Mouse (Mus musculus) MEL (cell line): ENCODE measurements around the gene March4. TPM values are rescaled to one million over a fixed set of nuclear protein-coding genes. Genes with fewer than 3 reads are reported as not detected.

Experiments
- DNase-seq: peaks from one replicate; pipeline ENCODE4 v3.0.0; 2011; ENCODE audit warnings: low read depth, low spot score
- H3K27ac ChIP-seq: 2 replicates; pipeline ENCODE4 v1.5.1; 2012; ENCODE audit warnings: low read depth, mild to moderate bottlenecking, control low read depth, low read length, moderate library complexity; ENCODE audit not compliant: control insufficient read depth
- H3K27me3 ChIP-seq, 2 experiments: fragments of 150-350 bp in 1 of 2; sonication (generic) in 1 of 2; 2 replicates each; pipeline ENCODE4 v1.6.1; 2012; ENCODE audit warnings: low read length in 2 of 2, mild to moderate bottlenecking in 2 of 2, improper control_type of control experiment in 1 of 2, moderate library complexity in 1 of 2; ENCODE audit not compliant: insufficient read depth in 2 of 2, control insufficient read depth in 1 of 2
- H3K36me3 ChIP-seq, 2 experiments: 2 replicates each; pipeline ENCODE4 v1.6.1; 2012 to 2014; ENCODE audit warnings: low read length in 2 of 2, improper control_type of control experiment in 1 of 2, inconsistent platforms in 1 of 2, mild to moderate bottlenecking in 1 of 2; ENCODE audit not compliant: insufficient read depth in 2 of 2, control insufficient read depth in 1 of 2
- H3K4me1 ChIP-seq, 2 experiments: fragments of 150-350 bp in 1 of 2; sonication (generic) in 1 of 2; 2 replicates each; pipeline ENCODE4 v1.6.1; 2012; ENCODE audit warnings: low read length in 2 of 2, improper control_type of control experiment in 1 of 2, mild to moderate bottlenecking in 1 of 2; ENCODE audit not compliant: insufficient read depth in 2 of 2, control insufficient read depth in 1 of 2
- H3K4me3 ChIP-seq, 2 experiments: fragments of 150-350 bp in 1 of 2; sonication (generic) in 1 of 2; 2 replicates each; pipeline ENCODE4 v1.5.1; 2012; ENCODE audit warnings: low read depth in 2 of 2, low read length in 2 of 2, mild to moderate bottlenecking in 2 of 2, moderate library complexity in 2 of 2, control low read depth in 1 of 2, improper control_type of control experiment in 1 of 2; ENCODE audit not compliant: control insufficient read depth in 1 of 2, insufficient read depth in 1 of 2
- H3K79me2 ChIP-seq: 2 replicates; pipeline ENCODE4 v1.6.1; 2012; ENCODE audit warnings: mild to moderate bottlenecking, low read length, moderate library complexity; ENCODE audit not compliant: control insufficient read depth, poor library complexity, insufficient read depth
- H3K9ac ChIP-seq: 2 replicates; pipeline ENCODE4 v1.6.1; 2012; ENCODE audit warnings: low read depth, mild to moderate bottlenecking, control low read depth, low read length, moderate library complexity; ENCODE audit not compliant: control insufficient read depth, poor library complexity, severe bottlenecking
- H3K9me3 ChIP-seq: fragments of 150-350 bp; sonication (generic); replicated peaks from 2 replicates; pipeline ENCODE4 v1.6.1; 2012; ENCODE audit warnings: mild to moderate bottlenecking, low read length, improper control_type of control experiment, moderate library complexity; ENCODE audit not compliant: insufficient read depth
- CHD2 ChIP-seq: IDR thresholded peaks from 2 replicates; pipeline ENCODE4 v1.6.1; 2011; ENCODE audit warnings: low read length, improper control_type of control experiment
- EP300 ChIP-seq, 2 experiments: IDR thresholded peaks; 2 replicates each; pipeline ENCODE4 v1.6.1; 2011; ENCODE audit warnings: improper control_type of control experiment in 2 of 2, low read length in 2 of 2, low read depth in 1 of 2, mild to moderate bottlenecking in 1 of 2
- ETS1 ChIP-seq: IDR thresholded peaks from 2 replicates; pipeline ENCODE4 v1.6.1; 2012; ENCODE audit warnings: low read depth, mild to moderate bottlenecking, inconsistent platforms, low read length, improper control_type of control experiment, moderate library complexity
- JUND ChIP-seq: IDR thresholded peaks from 2 replicates; pipeline ENCODE4 v1.6.1; 2011; ENCODE audit warnings: low read depth, mild to moderate bottlenecking, improper control_type of control experiment, low read length
- MAFK ChIP-seq: IDR thresholded peaks from 2 replicates; pipeline ENCODE4 v1.6.1; 2011; ENCODE audit warnings: low read depth, mild to moderate bottlenecking, low read length, improper control_type of control experiment, borderline replicate concordance
- MAZ ChIP-seq: IDR thresholded peaks from 2 replicates; pipeline ENCODE4 v1.6.1; 2012; ENCODE audit warnings: low read depth, mild to moderate bottlenecking, inconsistent platforms, low read length, improper control_type of control experiment
- MEF2A ChIP-seq: IDR thresholded peaks from 2 replicates; pipeline ENCODE4 v1.6.1; 2014; ENCODE audit warnings: low read depth, mild to moderate bottlenecking, inconsistent platforms, low read length, improper control_type of control experiment; ENCODE audit not compliant: poor library complexity, insufficient replicate concordance, severe bottlenecking; ENCODE audit errors: extremely low read depth
- MXI1 ChIP-seq: IDR thresholded peaks from 2 replicates; pipeline ENCODE4 v1.6.1; 2011; ENCODE audit warnings: mild to moderate bottlenecking, low read depth, low read length, improper control_type of control experiment
- MYB ChIP-seq: IDR thresholded peaks from 2 replicates; pipeline ENCODE4 v1.6.1; 2011; ENCODE audit warnings: mild to moderate bottlenecking, low read depth, low read length, improper control_type of control experiment
- MYC ChIP-seq: IDR thresholded peaks from 2 replicates; pipeline ENCODE4 v1.6.1; 2011; ENCODE audit warnings: low read depth, mild to moderate bottlenecking, low read length, improper control_type of control experiment, moderate library complexity
- NELFE ChIP-seq: IDR thresholded peaks from 2 replicates; pipeline ENCODE4 v1.6.1; 2011; ENCODE audit warnings: low read depth, low read length, improper control_type of control experiment
- POLR2AphosphoS2 ChIP-seq: IDR thresholded peaks from 2 replicates; pipeline ENCODE4 v1.6.1; 2011; ENCODE audit warnings: low read length, improper control_type of control experiment
- RAD21 ChIP-seq: IDR thresholded peaks from 2 replicates; pipeline ENCODE4 v1.6.1; 2011; ENCODE audit warnings: mild to moderate bottlenecking, low read depth, low read length, improper control_type of control experiment
- TBP ChIP-seq: IDR thresholded peaks from 2 replicates; pipeline ENCODE4 v1.8.0; 2011; ENCODE audit warnings: low read depth, low read length, improper control_type of control experiment
- UBTF ChIP-seq: IDR thresholded peaks from 2 replicates; pipeline ENCODE4 v1.6.1; 2012; ENCODE audit warnings: low read depth, mild to moderate bottlenecking, inconsistent platforms, low read length, improper control_type of control experiment, moderate library complexity, borderline replicate concordance; ENCODE audit not compliant: insufficient read depth
- USF1 ChIP-seq: IDR thresholded peaks from 2 replicates; pipeline ENCODE4 v1.6.1; 2014; ENCODE audit warnings: low read depth, mild to moderate bottlenecking, inconsistent platforms, low read length, improper control_type of control experiment, moderate library complexity
- USF2 ChIP-seq, 2 experiments: IDR thresholded peaks; 2 replicates each; pipeline ENCODE4 v1.6.1; 2011 to 2012; ENCODE audit warnings: improper control_type of control experiment in 2 of 2, low read length in 2 of 2, borderline replicate concordance in 1 of 2, inconsistent platforms in 1 of 2, low read depth in 1 of 2, mild to moderate bottlenecking in 1 of 2; ENCODE audit not compliant: insufficient read depth in 1 of 2
- ZC3H11A ChIP-seq: IDR thresholded peaks from 2 replicates; pipeline ENCODE4 v1.6.1; 2012; ENCODE audit warnings: low read depth, mild to moderate bottlenecking, inconsistent platforms, low read length, improper control_type of control experiment
- ZKSCAN1 ChIP-seq: IDR thresholded peaks from 2 replicates; pipeline ENCODE4 v1.6.1; 2012; ENCODE audit warnings: low read depth, mild to moderate bottlenecking, inconsistent platforms, low read length, improper control_type of control experiment, moderate library complexity
- ZNF384 ChIP-seq: IDR thresholded peaks from 2 replicates; pipeline ENCODE4 v1.6.1; 2012; ENCODE audit warnings: low read depth, mild to moderate bottlenecking, inconsistent platforms, low read length, improper control_type of control experiment
- polyA plus RNA-seq, 2 experiments: library from polyadenylated mRNA; stranded (reverse) in 1 of 2; unstranded in 1 of 2; fragments of >175 nt in 1 of 2; fragments of >200 nt in 1 of 2; gene quantifications; 2 replicates each; pipeline versions ENCODE4 v1.2.1 to v1.2.4; 2012; ENCODE audit warnings: low replicate concordance in 2 of 2, low read depth in 1 of 2; ENCODE audit not compliant: insufficient read length in 2 of 2, insufficient read depth in 1 of 2, missing spikeins in 1 of 2
- total RNA-seq: library from RNA; depleted of rRNA; stranded (reverse); fragments of 300-350 nt; gene quantifications from 2 replicates; pipeline ENCODE4 v1.2.3, GENCODE M21; 2012

Gene March4
- total and polyA plus RNA-seq, 3 experiments, result not detected

DNA sequence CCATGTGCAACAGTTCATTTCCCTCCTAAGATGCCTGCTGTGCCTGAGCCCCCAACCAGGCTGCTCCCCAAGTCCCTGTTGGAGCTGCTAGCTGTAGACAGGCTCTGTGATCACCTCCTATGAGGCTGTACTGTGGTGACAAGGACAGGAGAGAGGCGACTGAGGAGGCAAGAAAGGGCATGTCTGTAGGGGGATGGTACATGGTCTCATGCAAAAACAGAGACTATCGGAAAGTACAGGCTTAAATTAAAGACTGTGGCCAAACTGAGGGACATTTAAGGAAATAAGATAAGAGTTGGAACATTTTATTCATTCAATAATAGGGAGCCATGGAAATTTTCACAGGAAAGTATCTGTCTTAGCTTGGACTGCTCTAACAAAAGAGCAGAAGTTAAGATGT, 29.1 kb downstream of the March4 start:
- Histone ChIP-seq H3K27ac (no peak overlapping the region), H3K4me3 (no peak overlapping the region), H3K27me3 (no peaks in the 10 kb centered on the region), H3K36me3 (no peaks in the 10 kb centered on the region), H3K9me3 (no peaks in the 10 kb centered on the region), H3K9ac (no peak overlapping the region), H3K79me2 (no peaks in the 10 kb centered on the region), H3K4me1 (no peaks in the 10 kb centered on the region)
- TF ChIP-seq POLR2AphosphoS2, result no peak
- no peak for TF ChIP-seq RAD21
- no peak for TF ChIP-seq CHD2
- TF ChIP-seq USF1, result no peak
- no peak for TF ChIP-seq ZC3H11A
- TF ChIP-seq MEF2A, result no peak
- DNase-seq, result no peak

GRCm38 (mm10) chr1:72506202-72506601, 30.5 kb downstream of the March4 start:
- H3K9ac ChIP-seq, result no peak overlapping the region
- H3K27me3 ChIP-seq, result no peaks in the 10 kb centered on the region
- no peaks in the 10 kb centered on the region for H3K4me1 ChIP-seq
- DNase-seq, result no peak
- no peaks in the 10 kb centered on the region for H3K79me2 ChIP-seq
- no peaks in the 10 kb centered on the region for H3K36me3 ChIP-seq
- H3K27ac ChIP-seq, result no peak overlapping the region
- no peak overlapping the region for H3K4me3 ChIP-seq
- TF ChIP-seq POLR2AphosphoS2 (no peak), CHD2 (no peak), ETS1 (no peak), MAZ (no peak), UBTF (no peak), ZNF384 (no peak), MYC (no peak), MAFK (no peak), JUND (no peak), MYB (no peak), USF2 (IDR thresholded peaks at IDR 0.05; ENCODE audit: borderline replicate concordance in 1 of 2, insufficient read depth in 1 of 2, low read depth in 1 of 2, low read length in 2 of 2) (no peak), NELFE (no peak), MXI1 (no peak), ZKSCAN1 (no peak), EP300 (IDR thresholded peaks at IDR 0.05; ENCODE audit: low read depth in 1 of 2, low read length in 2 of 2) (no peak), TBP (no peak)
- H3K9me3 ChIP-seq, result no peaks in the 10 kb centered on the region
